Mouse (Mus musculus): ENCODE measurements around the gene Adamts10. TPM values are rescaled to one million over a fixed set of nuclear protein-coding genes. Genes with fewer than 3 reads are reported as not detected.

Adamts10 gene
- 36.1 and 38.9 TPM in 2 replicates for polyA plus RNA-seq (2014; fragmentation: Nextera tagmentation; extraction: Ambion mirVana)

DNA sequence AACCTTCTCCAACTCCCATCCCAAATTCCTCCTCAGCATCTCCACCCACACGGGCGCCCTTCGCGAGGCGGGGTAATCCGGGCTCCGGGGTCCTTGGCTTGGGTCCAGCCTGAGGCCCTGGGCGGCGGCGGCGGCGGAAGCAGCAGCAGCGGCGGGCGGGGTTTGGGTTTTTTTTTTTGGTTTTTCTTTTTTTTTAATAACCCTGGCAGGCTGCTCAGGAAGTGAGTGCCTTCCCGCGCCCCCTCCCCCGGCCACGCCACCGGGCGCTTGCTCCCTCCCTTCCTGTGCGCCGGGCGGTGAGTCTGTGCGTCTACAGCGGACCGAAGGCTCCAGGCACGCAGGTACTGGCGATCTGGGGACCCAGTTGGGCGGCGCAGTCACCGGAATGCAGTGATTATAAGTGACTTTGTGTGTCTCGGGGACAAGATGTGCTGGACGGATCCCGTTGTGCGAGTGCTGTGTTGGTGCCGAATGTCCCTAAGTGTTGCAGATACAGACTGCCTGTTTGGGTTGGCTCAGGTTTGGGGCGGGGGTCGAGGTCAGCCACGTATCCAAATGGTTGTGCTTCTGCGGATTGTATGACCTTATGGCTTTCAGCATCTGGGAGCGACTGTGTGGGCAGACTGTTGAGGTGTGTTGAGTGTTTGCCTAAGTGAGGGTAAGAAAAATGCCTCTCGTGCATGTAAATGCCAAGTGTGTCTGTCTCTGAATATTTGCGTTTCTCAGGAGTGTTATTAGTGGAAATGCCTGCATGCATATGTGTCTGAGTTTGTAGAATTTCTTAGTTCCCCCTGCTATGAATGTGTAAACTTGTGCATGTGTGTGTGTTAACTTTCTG is at the start of gene Adamts10:
Gene Adamts10, plus strand, starts transcription at position 287 of the 838 bp plus-strand sequence.
- no peaks in the 10 kb centered on the region for H3K9me3 ChIP-seq (replicated peaks; ENCODE audit: control insufficient read depth, low read length)
- ATAC-seq (replicated peaks; ENCODE audit: insufficient number of reproducible peaks, low FRiP score, low TSS enrichment, low read depth), result peak; percentile 69

DNA sequence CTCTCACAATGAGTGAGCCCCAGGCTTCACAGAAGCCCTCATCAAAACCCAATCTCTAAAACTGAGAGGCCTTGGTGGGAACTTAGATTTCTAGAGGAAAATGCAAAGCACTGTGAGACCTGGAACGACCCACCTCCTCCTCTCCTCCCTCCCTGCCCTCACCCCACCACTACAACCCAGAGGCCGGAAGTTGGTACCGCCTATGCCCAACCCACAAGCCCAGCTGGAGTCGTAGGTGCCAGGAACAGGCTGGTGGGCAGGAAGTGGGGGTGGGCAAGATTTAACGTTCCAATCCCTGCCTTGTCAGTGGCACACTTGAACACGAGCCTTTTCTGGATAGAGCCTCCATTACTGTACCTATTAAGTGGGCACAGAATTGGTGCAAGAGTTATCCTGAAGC is 40.0 kb upstream of the Adamts10 start:
- DNase-seq (ENCODE audit: low spot score) (no peak), ATAC-seq (replicated peaks; ENCODE audit: insufficient number of reproducible peaks, low FRiP score, low TSS enrichment, low read depth) (no peak)
- no peaks in the 10 kb centered on the region for H3K27me3 ChIP-seq (ENCODE audit: control insufficient read depth, insufficient read depth, low read length)
- no peak overlapping the region for H3K4me2 ChIP-seq (ENCODE audit: low read depth, low read length)
- H3K36me3 ChIP-seq (replicated peaks; ENCODE audit: control insufficient read depth, insufficient read depth, low read depth, low read length), result no peaks in the 10 kb centered on the region
- no peaks in the 10 kb centered on the region for H3K9me3 ChIP-seq (replicated peaks; ENCODE audit: control insufficient read depth, low read length)
- 48% methylated on average over 6 of the region's 6 CpGs for WGBS
- no peak overlapping the region for H3K27ac ChIP-seq (replicated peaks; ENCODE audit: low read depth, low read length)
- H3K9ac ChIP-seq (replicated peaks; ENCODE audit: low read length), result no peak overlapping the region
- no peaks in the 10 kb centered on the region for H3K4me1 ChIP-seq (ENCODE audit: control insufficient read depth, insufficient read depth, low read length)
- H3K4me3 ChIP-seq (ENCODE audit: low read depth, low read length), result no peak overlapping the region

More for the DNA sequence above, at the start of gene Adamts10:
- peak within 1 kb of the TSS; percentile 65 for H3K4me3 ChIP-seq (ENCODE audit: low read depth, low read length)
- H3K27ac ChIP-seq (replicated peaks; ENCODE audit: low read depth, low read length), result peak within 1 kb of the TSS; percentile 78
- H3K27me3 ChIP-seq (ENCODE audit: control insufficient read depth, insufficient read depth, low read length), result no peaks in the 10 kb centered on the region
- H3K36me3 ChIP-seq (replicated peaks; ENCODE audit: control insufficient read depth, insufficient read depth, low read depth, low read length), result peaks cover 2% of the 10 kb centered on the region; the same call in 1 of the 2 replicates
- peak; percentile 87 for DNase-seq (ENCODE audit: low spot score)
- 1% methylated on average over 42 of the region's 44 CpGs for WGBS
- H3K9ac ChIP-seq (replicated peaks; ENCODE audit: low read length), result peak within 1 kb of the TSS; percentile 80
- H3K4me2 ChIP-seq (ENCODE audit: low read depth, low read length), result peak within 1 kb of the TSS; percentile 75
- H3K4me1 ChIP-seq (ENCODE audit: control insufficient read depth, insufficient read depth, low read length), result no peaks in the 10 kb centered on the region

DNA sequence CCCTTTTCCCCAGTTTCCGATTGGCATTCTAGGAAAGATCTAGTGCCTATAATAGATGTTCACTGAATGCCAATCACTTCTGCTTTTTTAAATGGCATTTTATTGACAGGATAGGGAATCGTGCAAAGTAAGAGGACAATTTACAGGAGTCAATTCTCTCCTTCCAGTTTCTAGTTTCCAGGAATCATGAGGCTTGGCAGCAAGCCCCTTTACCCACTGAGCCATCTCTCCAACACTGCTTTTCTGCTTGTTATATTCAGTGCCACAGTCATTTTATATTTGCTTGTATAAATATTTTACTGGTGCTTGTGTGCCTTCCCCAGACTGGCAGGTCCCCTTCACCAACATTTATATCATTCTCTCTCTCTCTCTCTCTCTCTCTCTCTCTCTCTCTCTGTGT is 36.8 kb upstream of the Adamts10 start:
- no peak overlapping the region for H3K9ac ChIP-seq (replicated peaks; ENCODE audit: low read length)
- no peak overlapping the region for H3K27ac ChIP-seq (replicated peaks; ENCODE audit: low read depth, low read length)
- no peaks in the 10 kb centered on the region for H3K36me3 ChIP-seq (replicated peaks; ENCODE audit: control insufficient read depth, insufficient read depth, low read depth, low read length)
- no peak overlapping the region for H3K4me3 ChIP-seq (ENCODE audit: low read depth, low read length)
- WGBS, result 81% methylated on average over 2 of the region's 2 CpGs
- ATAC-seq (replicated peaks; ENCODE audit: insufficient number of reproducible peaks, low FRiP score, low TSS enrichment, low read depth) (no peak), DNase-seq (ENCODE audit: low spot score) (no peak)
- no peaks in the 10 kb centered on the region for H3K9me3 ChIP-seq (replicated peaks; ENCODE audit: control insufficient read depth, low read length)
- H3K4me1 ChIP-seq (ENCODE audit: control insufficient read depth, insufficient read depth, low read length), result no peaks in the 10 kb centered on the region
- H3K4me2 ChIP-seq (ENCODE audit: low read depth, low read length), result no peak overlapping the region
- no peaks in the 10 kb centered on the region for H3K27me3 ChIP-seq (ENCODE audit: control insufficient read depth, insufficient read depth, low read length)

DNA sequence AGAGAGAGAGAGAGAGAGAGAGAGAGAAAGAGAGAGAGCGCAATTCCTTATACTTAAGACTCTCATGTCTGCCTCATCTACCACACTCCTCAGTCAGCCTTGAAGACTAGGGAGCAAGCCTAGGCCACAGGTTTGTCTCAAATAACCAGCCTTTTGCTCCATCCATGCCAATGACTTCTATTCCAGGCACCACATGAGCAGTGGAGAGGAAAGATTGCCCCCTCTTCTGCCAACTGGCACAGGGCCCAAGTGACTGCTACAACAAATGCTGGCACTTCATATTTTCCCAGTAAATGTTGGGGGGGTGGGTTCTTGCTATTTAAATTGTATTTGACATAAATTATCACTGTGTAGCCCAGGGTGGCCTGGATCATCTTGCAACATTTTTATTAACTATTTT is 36.4 kb upstream of the Adamts10 start:
- Histone ChIP-seq H3K9ac (replicated peaks; ENCODE audit: low read length) (no peak overlapping the region), H3K9me3 (replicated peaks; ENCODE audit: control insufficient read depth, low read length) (no peaks in the 10 kb centered on the region), H3K36me3 (replicated peaks; ENCODE audit: control insufficient read depth, insufficient read depth, low read depth, low read length) (no peaks in the 10 kb centered on the region), H3K4me3 (ENCODE audit: low read depth, low read length) (no peak overlapping the region), H3K4me2 (ENCODE audit: low read depth, low read length) (no peak overlapping the region), H3K27me3 (ENCODE audit: control insufficient read depth, insufficient read depth, low read length) (no peaks in the 10 kb centered on the region), H3K4me1 (ENCODE audit: control insufficient read depth, insufficient read depth, low read length) (no peaks in the 10 kb centered on the region), H3K27ac (replicated peaks; ENCODE audit: low read depth, low read length) (no peak overlapping the region)
- WGBS, result 86% methylated on average over 1 of the region's 1 CpGs
- DNase-seq (ENCODE audit: low spot score), result no peak
- ATAC-seq (replicated peaks; ENCODE audit: insufficient number of reproducible peaks, low FRiP score, low TSS enrichment, low read depth), result no peak

DNA sequence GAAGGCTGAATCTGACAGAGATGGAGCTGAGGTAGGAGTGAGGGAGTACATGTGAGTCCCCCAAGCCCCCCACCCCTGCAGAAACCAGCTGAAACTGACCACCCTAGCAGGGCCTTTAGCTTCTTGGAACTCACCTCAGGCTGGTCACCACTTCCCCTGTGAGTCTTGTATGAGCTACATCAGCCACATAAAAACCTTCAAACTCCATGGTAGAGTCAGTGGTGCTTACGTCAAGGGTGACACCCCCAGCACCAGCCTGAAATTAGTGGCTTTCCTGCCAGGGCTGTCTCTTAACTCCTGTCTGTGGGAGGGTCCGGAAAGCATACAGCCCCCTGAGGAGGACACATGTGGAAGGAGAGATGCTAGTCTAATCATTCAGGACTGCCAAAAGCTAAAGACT is 32.6 kb upstream of the Adamts10 start:
- Histone ChIP-seq H3K4me3 (ENCODE audit: low read depth, low read length) (no peak overlapping the region), H3K9me3 (replicated peaks; ENCODE audit: control insufficient read depth, low read length) (no peaks in the 10 kb centered on the region), H3K36me3 (replicated peaks; ENCODE audit: control insufficient read depth, insufficient read depth, low read depth, low read length) (no peaks in the 10 kb centered on the region), H3K4me2 (ENCODE audit: low read depth, low read length) (no peak overlapping the region), H3K9ac (replicated peaks; ENCODE audit: low read length) (no peak overlapping the region), H3K27me3 (ENCODE audit: control insufficient read depth, insufficient read depth, low read length) (no peaks in the 10 kb centered on the region), H3K27ac (replicated peaks; ENCODE audit: low read depth, low read length) (no peak overlapping the region), H3K4me1 (ENCODE audit: control insufficient read depth, insufficient read depth, low read length) (no peaks in the 10 kb centered on the region)
- 88% methylated on average over 2 of the region's 2 CpGs for WGBS
- ATAC-seq (replicated peaks; ENCODE audit: insufficient number of reproducible peaks, low FRiP score, low TSS enrichment, low read depth) (no peak), DNase-seq (ENCODE audit: low spot score) (no peak)

DNA sequence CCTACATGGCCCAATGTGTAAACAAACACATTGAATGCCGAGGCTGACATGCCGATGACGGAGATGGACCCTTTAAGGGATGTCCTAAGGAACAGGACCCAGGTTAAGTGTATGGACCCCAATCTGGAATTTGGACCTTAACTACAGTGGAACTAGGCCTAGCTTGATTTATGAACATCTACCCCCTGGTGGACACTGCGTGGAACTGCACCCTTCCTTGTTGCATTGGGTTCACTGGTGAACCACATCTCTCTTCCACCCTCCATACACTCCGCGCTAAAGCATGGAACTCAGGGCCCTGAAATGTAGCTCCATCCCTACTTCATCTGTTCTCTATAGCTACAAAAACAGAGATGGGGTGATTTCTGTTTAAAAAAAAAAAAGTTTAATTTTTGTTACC is 30.9 kb upstream of the Adamts10 start:
- DNase-seq (ENCODE audit: low spot score), result peak; percentile 63
- Histone ChIP-seq H3K36me3 (replicated peaks; ENCODE audit: control insufficient read depth, insufficient read depth, low read depth, low read length) (no peaks in the 10 kb centered on the region), H3K9me3 (replicated peaks; ENCODE audit: control insufficient read depth, low read length) (no peaks in the 10 kb centered on the region), H3K27ac (replicated peaks; ENCODE audit: low read depth, low read length) (no peak overlapping the region), H3K4me3 (ENCODE audit: low read depth, low read length) (no peak overlapping the region), H3K9ac (replicated peaks; ENCODE audit: low read length) (no peak overlapping the region), H3K4me1 (ENCODE audit: control insufficient read depth, insufficient read depth, low read length) (no peaks in the 10 kb centered on the region), H3K27me3 (ENCODE audit: control insufficient read depth, insufficient read depth, low read length) (no peaks in the 10 kb centered on the region), H3K4me2 (ENCODE audit: low read depth, low read length) (no peak overlapping the region)
- 64% methylated on average over 6 of the region's 6 CpGs for WGBS
- no peak for ATAC-seq (replicated peaks; ENCODE audit: insufficient number of reproducible peaks, low FRiP score, low TSS enrichment, low read depth)

DNA sequence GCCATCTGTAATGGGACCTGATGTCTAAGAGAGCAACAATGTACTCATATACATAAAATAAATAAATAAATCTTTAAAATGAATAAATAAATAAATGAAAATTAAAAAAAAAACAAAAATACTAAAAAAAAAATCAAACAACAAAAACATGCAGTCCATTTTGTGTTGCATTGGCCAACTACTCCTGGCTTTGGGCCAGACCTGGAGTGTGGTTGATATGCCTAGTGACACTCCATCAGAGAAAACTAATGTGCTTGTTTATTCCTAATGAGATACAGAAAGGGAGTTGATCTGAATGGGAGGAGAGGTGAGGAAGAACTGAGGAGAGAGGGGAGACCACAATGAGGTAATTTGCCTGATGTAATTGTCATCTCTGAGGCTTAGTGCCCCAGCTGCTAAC is 29.4 kb upstream of the Adamts10 start:
- Histone ChIP-seq H3K27ac (replicated peaks; ENCODE audit: low read depth, low read length) (no peak overlapping the region), H3K27me3 (ENCODE audit: control insufficient read depth, insufficient read depth, low read length) (no peaks in the 10 kb centered on the region), H3K4me3 (ENCODE audit: low read depth, low read length) (no peak overlapping the region), H3K36me3 (replicated peaks; ENCODE audit: control insufficient read depth, insufficient read depth, low read depth, low read length) (no peaks in the 10 kb centered on the region), H3K9me3 (replicated peaks; ENCODE audit: control insufficient read depth, low read length) (no peaks in the 10 kb centered on the region), H3K4me1 (ENCODE audit: control insufficient read depth, insufficient read depth, low read length) (no peaks in the 10 kb centered on the region), H3K9ac (replicated peaks; ENCODE audit: low read length) (no peak overlapping the region), H3K4me2 (ENCODE audit: low read depth, low read length) (no peak overlapping the region)
- no peak for DNase-seq (ENCODE audit: low spot score)
- no peak for ATAC-seq (replicated peaks; ENCODE audit: insufficient number of reproducible peaks, low FRiP score, low TSS enrichment, low read depth)

DNA sequence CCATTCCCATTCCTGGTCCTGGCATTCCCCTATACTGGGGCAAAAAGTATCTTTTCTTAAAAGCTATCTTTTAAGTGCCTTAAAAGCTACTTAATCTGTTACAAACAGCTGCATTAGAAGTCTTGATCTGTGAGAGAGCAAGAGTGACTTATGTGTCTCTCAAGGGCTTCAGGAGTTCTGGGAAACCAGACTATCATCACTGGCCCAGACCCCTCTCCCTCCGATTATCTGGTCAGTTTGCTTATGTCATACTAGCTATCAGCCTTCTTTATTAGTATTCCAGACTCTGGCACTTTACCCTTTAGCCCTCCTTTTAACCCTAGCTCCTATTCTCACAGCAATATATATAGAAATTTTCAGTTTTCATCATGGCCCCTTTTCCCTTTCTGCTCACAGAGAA is 25.1 kb upstream of the Adamts10 start:
- WGBS, result 68% methylated on average over 1 of the region's 1 CpGs
- no peak for ATAC-seq (replicated peaks; ENCODE audit: insufficient number of reproducible peaks, low FRiP score, low TSS enrichment, low read depth)
- no peaks in the 10 kb centered on the region for H3K36me3 ChIP-seq (replicated peaks; ENCODE audit: control insufficient read depth, insufficient read depth, low read depth, low read length)

More for the DNA sequence above, 25.1 kb upstream of the Adamts10 start:
- DNase-seq (ENCODE audit: low spot score), result no peak
- Histone ChIP-seq H3K4me2 (ENCODE audit: low read depth, low read length) (no peak overlapping the region), H3K27ac (replicated peaks; ENCODE audit: low read depth, low read length) (no peak overlapping the region), H3K4me1 (ENCODE audit: control insufficient read depth, insufficient read depth, low read length) (no peaks in the 10 kb centered on the region), H3K4me3 (ENCODE audit: low read depth, low read length) (no peak overlapping the region), H3K27me3 (ENCODE audit: control insufficient read depth, insufficient read depth, low read length) (no peaks in the 10 kb centered on the region), H3K9me3 (replicated peaks; ENCODE audit: control insufficient read depth, low read length) (no peaks in the 10 kb centered on the region), H3K9ac (replicated peaks; ENCODE audit: low read length) (no peak overlapping the region)
